Mouse (Mus musculus) myocyte (in vitro differentiated cells): ENCODE results near the gene Tcaim.

Source experiments
- CEBPB ChIP-seq: IDR thresholded peaks from 2 replicates; pipeline ENCODE4 v1.6.1; 2011; ENCODE audit warnings: mild to moderate bottlenecking, moderate library complexity; ENCODE audit not compliant: poor library complexity, insufficient read depth, severe bottlenecking
- MAX ChIP-seq: IDR thresholded peaks from one replicate; pipeline ENCODE4 v1.6.1; 2011; ENCODE audit warnings: low read depth, mild to moderate bottlenecking, control low read depth
- MYOG ChIP-seq, 3 experiments: IDR thresholded peaks; one replicate each; pipeline ENCODE4 v1.6.1; 2011; ENCODE audit warnings: control low read depth in 2 of 3, low read depth in 2 of 3, mild to moderate bottlenecking in 2 of 3; ENCODE audit not compliant: insufficient read length in 2 of 3, control insufficient read depth in 1 of 3, insufficient read depth in 1 of 3
- POLR2A ChIP-seq: IDR thresholded peaks from one replicate; pipeline ENCODE4 v1.6.1; 2011; ENCODE audit warnings: low read depth, mild to moderate bottlenecking, control low read depth, moderate library complexity; ENCODE audit not compliant: insufficient read length
- POLR2AphosphoS2 ChIP-seq: IDR thresholded peaks from one replicate; pipeline ENCODE4 v1.6.1; 2011; ENCODE audit warnings: low read depth, control low read depth; ENCODE audit not compliant: insufficient read length
- USF1 ChIP-seq: IDR thresholded peaks from one replicate; pipeline ENCODE4 v1.6.1; 2011; ENCODE audit warnings: low read depth, mild to moderate bottlenecking, control low read depth, moderate library complexity

GRCm38 (mm10) chr9:122866192-122866591 lies 60.9 kb downstream of the Tcaim start:
- TF ChIP-seq POLR2A (no peak), MAX (no peak), CEBPB (no peak), MYOG (IDR thresholded peaks at IDR 0.05; ENCODE audit: control insufficient read depth in 1 of 3, insufficient read depth in 1 of 3, insufficient read length in 2 of 3, low read depth in 2 of 3) (no peak), USF1 (no peak), POLR2AphosphoS2 (no peak)
